Mouse (Mus musculus): Measurements from ENCODE around the gene Krt80. TPM values are rescaled to one million over a fixed set of nuclear protein-coding genes. Genes with fewer than 3 reads are reported as not detected.

Krt80 gene
- total and polyA plus RNA-seq, 3 experiments, result 2.2 to 3.2 (median 2.8) TPM

DNA sequence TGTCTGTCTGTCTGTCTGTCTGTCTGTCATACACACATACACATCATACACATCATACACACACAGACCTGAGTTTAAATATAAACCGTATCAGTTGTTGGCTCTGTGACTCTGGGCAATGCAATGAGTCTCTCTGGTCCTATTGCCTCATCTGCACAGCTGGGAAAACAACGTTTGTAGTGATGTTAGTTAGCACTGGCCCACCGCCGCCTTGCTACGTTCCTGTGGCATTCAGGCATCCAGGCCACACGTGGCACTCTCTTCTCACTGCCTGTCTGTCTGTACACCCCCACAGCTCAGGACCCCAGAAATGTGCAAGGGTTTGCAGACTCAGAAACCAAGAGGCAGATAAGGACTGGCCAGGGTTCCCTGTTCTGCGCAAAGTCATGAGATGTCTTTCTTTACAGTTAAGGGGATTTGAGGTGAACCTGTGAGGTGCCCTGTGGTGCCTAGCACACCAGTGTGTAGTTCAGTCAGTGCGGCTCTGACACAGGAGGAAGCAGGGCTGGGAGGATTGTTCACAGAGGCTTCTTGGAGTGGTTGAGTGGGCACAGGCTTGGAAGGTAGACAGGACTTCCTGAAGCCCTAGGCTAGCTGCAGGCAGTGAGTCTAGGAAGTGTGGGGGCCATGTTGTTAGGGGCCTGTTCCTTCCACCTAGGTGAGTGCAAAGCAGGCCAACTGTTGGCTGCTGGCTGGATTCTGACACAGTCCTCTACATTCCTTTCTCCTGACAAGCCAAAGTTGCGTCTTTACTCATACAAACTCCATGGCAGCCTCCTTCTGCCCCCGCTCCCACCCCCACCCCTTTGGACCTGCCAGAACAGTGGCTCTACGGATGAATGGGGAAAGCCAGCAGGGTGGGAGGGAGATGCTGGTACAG lies 1.2 kb downstream of the Krt80 start:
- intact Hi-C loops (cut with DNase I), result no loop called here
- Histone ChIP-seq H3K79me2 (replicated peaks; ENCODE audit: control insufficient read depth, insufficient read depth, low read length) (no peaks in the 10 kb centered on the region), H3K27ac (no peak overlapping the region; the same call in 1 of the 2 replicates), H3K27me3 (ENCODE audit: control insufficient read depth, insufficient read depth, low read length) (no peaks in the 10 kb centered on the region), H3K4me3 (no peak overlapping the region), H3K4me1 (ENCODE audit: control insufficient read depth, insufficient read depth, low read length) (peaks cover 23% of the 10 kb centered on the region), H3K9ac (ENCODE audit: low read depth, low read length) (no peak overlapping the region), H3K36me3 (ENCODE audit: control insufficient read depth, insufficient read depth, low read length) (no peaks in the 10 kb centered on the region)
- TF ChIP-seq EP300 (IDR thresholded peaks at IDR 0.05; ENCODE audit: insufficient read depth, low read depth, low read length) (no peak), CTCF (IDR thresholded peaks at IDR 0.05) (no peak), POLR2A (IDR thresholded peaks at IDR 0.05; ENCODE audit: insufficient read depth, low read depth, low read length) (no peak)
- DNase-seq, result no peak
- WGBS, result 78% methylated on average over 11 of the region's 11 CpGs

DNA sequence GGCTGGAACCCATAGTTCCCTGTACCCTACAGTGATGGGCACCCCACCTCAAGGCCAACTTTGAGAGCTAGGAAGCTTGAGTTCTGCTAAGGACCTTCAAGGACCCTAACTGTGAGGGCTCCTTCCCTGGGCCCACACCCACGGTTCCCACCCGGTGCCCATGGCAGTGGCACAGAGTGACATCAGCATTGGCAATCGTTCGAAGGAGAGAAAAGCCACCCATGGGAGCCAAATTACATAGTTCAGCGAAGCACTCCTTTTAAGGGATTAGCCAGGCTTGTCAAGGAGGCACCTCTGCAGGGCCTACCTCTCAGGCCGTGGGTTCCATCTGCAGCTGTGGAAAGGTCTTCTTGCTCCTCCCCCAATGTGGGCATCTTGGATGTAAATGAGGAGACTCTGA lies 1.9 kb downstream of the Krt80 start:
- intact Hi-C loops (cut with DNase I), result no loop called here
- TF ChIP-seq POLR2A (IDR thresholded peaks at IDR 0.05; ENCODE audit: insufficient read depth, low read depth, low read length) (no peak), EP300 (IDR thresholded peaks at IDR 0.05; ENCODE audit: insufficient read depth, low read depth, low read length) (no peak), CTCF (IDR thresholded peaks at IDR 0.05) (no peak)
- Histone ChIP-seq H3K27me3 (ENCODE audit: control insufficient read depth, insufficient read depth, low read length) (no peaks in the 10 kb centered on the region), H3K4me1 (ENCODE audit: control insufficient read depth, insufficient read depth, low read length) (peaks cover 23% of the 10 kb centered on the region), H3K36me3 (ENCODE audit: control insufficient read depth, insufficient read depth, low read length) (no peaks in the 10 kb centered on the region), H3K27ac (no peak overlapping the region), H3K4me3 (no peak overlapping the region), H3K79me2 (replicated peaks; ENCODE audit: control insufficient read depth, insufficient read depth, low read length) (no peaks in the 10 kb centered on the region), H3K9ac (ENCODE audit: low read depth, low read length) (no peak overlapping the region)
- WGBS, result 77% methylated on average over 6 of the region's 6 CpGs
- no peak for DNase-seq

DNA sequence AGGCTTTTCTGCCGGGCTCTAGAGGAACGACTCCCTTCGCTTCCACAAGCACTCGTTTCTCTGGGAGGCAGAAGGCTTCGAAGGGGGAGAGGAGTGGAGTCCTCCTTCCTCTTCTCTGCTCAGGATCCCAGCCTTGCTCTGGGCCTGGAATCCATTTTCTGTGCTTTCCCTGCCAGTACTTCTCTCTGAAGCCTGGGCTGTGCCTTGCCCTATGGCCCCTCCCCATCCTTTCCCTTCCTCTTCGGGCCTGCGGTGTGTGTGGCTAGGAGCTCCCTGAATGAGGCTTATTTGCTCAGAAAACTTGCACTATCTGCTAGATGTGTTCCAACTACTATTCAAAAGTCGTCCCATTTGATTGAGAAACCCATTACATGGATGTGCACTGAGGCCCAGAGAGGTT lies 2.5 kb downstream of the Krt80 start:
- Histone ChIP-seq H3K27ac (no peak overlapping the region), H3K27me3 (ENCODE audit: control insufficient read depth, insufficient read depth, low read length) (no peaks in the 10 kb centered on the region), H3K4me3 (no peak overlapping the region), H3K79me2 (replicated peaks; ENCODE audit: control insufficient read depth, insufficient read depth, low read length) (no peaks in the 10 kb centered on the region), H3K4me1 (ENCODE audit: control insufficient read depth, insufficient read depth, low read length) (peaks cover 22% of the 10 kb centered on the region), H3K9ac (ENCODE audit: low read depth, low read length) (no peak overlapping the region), H3K36me3 (ENCODE audit: control insufficient read depth, insufficient read depth, low read length) (no peaks in the 10 kb centered on the region)
- intact Hi-C loops (cut with DNase I), result no loop called here
- TF ChIP-seq POLR2A (IDR thresholded peaks at IDR 0.05; ENCODE audit: insufficient read depth, low read depth, low read length) (no peak), CTCF (IDR thresholded peaks at IDR 0.05) (no peak), EP300 (IDR thresholded peaks at IDR 0.05; ENCODE audit: insufficient read depth, low read depth, low read length) (no peak)
- DNase-seq, result no peak
- WGBS, result 73% methylated on average over 8 of the region's 8 CpGs

DNA sequence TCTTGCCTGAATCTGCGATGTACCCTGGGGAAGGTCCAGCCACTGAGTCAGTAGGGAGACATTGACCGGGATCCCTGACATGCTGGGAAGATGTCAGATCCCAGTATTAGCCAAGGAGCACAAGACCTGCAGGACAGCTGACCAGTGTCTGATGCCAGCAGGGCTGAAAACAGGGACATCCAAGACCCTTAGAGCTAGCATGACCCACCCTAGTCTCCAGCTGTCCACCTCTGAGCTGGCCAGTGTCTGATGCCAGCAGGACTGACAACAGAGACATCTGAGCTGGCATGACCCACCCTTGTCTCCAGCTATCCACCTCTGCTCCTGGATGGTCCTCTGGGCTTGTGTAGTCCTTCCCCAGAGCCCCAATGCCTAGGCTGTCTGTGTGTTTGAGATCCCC lies 3.0 kb downstream of the Krt80 start:
- H3K4me1 ChIP-seq (ENCODE audit: control insufficient read depth, insufficient read depth, low read length), result peaks cover 16% of the 10 kb centered on the region
- no peak for DNase-seq
- no peak for TF ChIP-seq EP300 (IDR thresholded peaks at IDR 0.05; ENCODE audit: insufficient read depth, low read depth, low read length)
- TF ChIP-seq POLR2A (IDR thresholded peaks at IDR 0.05; ENCODE audit: insufficient read depth, low read depth, low read length), result no peak
- no peak overlapping the region; the same call in 1 of the 2 replicates for H3K27ac ChIP-seq
- no peak overlapping the region for H3K9ac ChIP-seq (ENCODE audit: low read depth, low read length)
- no peak overlapping the region for H3K4me3 ChIP-seq
- intact Hi-C loops (cut with DNase I), result no loop called here
- no peaks in the 10 kb centered on the region for H3K36me3 ChIP-seq (ENCODE audit: control insufficient read depth, insufficient read depth, low read length)
- no peaks in the 10 kb centered on the region for H3K79me2 ChIP-seq (replicated peaks; ENCODE audit: control insufficient read depth, insufficient read depth, low read length)
- no peaks in the 10 kb centered on the region for H3K27me3 ChIP-seq (ENCODE audit: control insufficient read depth, insufficient read depth, low read length)
- WGBS, result 71% methylated on average over 2 of the region's 2 CpGs

DNA sequence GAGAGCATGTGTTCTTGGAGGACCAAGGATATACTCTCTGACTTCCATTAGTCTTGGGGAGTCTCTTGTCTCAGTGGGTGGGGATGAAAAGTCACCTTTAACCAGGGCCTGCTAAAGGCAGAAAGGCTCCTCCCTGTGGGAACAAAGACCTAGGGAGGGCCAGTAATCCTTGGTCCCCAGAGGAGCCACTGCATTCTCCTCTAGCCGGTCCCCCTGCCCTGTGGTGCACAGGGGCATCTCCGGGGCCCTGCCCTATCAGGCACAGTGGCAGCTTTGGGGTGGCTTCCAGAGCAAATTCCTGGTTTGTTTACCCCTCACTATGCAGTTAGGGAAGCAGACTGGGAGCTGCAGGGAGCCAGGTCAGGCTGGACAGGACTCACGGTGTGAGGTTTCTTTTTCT lies 3.5 kb downstream of the Krt80 start:
- H3K9ac ChIP-seq (ENCODE audit: low read depth, low read length), result no peak overlapping the region
- no peaks in the 10 kb centered on the region for H3K79me2 ChIP-seq (replicated peaks; ENCODE audit: control insufficient read depth, insufficient read depth, low read length)
- no peaks in the 10 kb centered on the region for H3K27me3 ChIP-seq (ENCODE audit: control insufficient read depth, insufficient read depth, low read length)
- 64% methylated on average over 3 of the region's 3 CpGs for WGBS
- no peak overlapping the region; the same call in 1 of the 2 replicates for H3K27ac ChIP-seq
- intact Hi-C loops (cut with DNase I), result no loop called here
- TF ChIP-seq CTCF (IDR thresholded peaks at IDR 0.05) (no peak), EP300 (IDR thresholded peaks at IDR 0.05; ENCODE audit: insufficient read depth, low read depth, low read length) (no peak), POLR2A (IDR thresholded peaks at IDR 0.05; ENCODE audit: insufficient read depth, low read depth, low read length) (no peak)
- no peaks in the 10 kb centered on the region for H3K36me3 ChIP-seq (ENCODE audit: control insufficient read depth, insufficient read depth, low read length)
- no peak overlapping the region for H3K4me3 ChIP-seq
- peaks cover 13% of the 10 kb centered on the region for H3K4me1 ChIP-seq (ENCODE audit: control insufficient read depth, insufficient read depth, low read length)
- DNase-seq, result no peak

DNA sequence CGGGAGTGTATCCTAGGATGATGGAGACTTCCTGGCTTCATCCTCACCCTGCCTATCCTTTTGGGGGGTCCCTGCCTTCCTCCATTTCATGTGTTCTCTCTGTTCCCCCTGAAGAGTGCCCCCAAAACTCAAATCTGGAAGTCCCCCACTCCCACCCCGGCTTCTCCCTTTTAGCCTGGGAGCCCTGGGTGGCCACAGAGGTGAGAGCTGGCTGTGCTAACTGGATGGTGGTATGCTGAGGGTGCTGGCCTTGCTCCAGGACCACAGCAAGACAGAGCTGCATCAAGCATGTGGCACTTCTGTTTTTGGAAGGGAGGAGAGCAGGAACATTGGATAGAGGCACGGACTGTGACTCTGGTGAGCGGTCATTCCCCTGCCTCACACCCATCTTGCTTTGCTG lies 4.2 kb downstream of the Krt80 start:
- TF ChIP-seq POLR2A (IDR thresholded peaks at IDR 0.05; ENCODE audit: insufficient read depth, low read depth, low read length) (no peak), CTCF (IDR thresholded peaks at IDR 0.05) (no peak), EP300 (IDR thresholded peaks at IDR 0.05; ENCODE audit: insufficient read depth, low read depth, low read length) (no peak)
- H3K27ac ChIP-seq, result no peak overlapping the region
- no peak overlapping the region for H3K9ac ChIP-seq (ENCODE audit: low read depth, low read length)
- no peaks in the 10 kb centered on the region for H3K79me2 ChIP-seq (replicated peaks; ENCODE audit: control insufficient read depth, insufficient read depth, low read length)
- intact Hi-C loops (cut with DNase I), result no loop called here
- 64% methylated on average over 4 of the region's 4 CpGs for WGBS
- peaks cover 8% of the 10 kb centered on the region for H3K4me1 ChIP-seq (ENCODE audit: control insufficient read depth, insufficient read depth, low read length)
- DNase-seq, result no peak
- H3K27me3 ChIP-seq (ENCODE audit: control insufficient read depth, insufficient read depth, low read length), result no peaks in the 10 kb centered on the region
- H3K4me3 ChIP-seq, result no peak overlapping the region
- no peaks in the 10 kb centered on the region for H3K36me3 ChIP-seq (ENCODE audit: control insufficient read depth, insufficient read depth, low read length)

All from heart, adult 2 months (tissue).